Mouse (Mus musculus) urinary bladder, adult 18-20 months (tissue): ENCODE results near the gene 3110082J24Rik.

Experiments
- DNase-seq, 2 experiments: peaks; one replicate each; pipeline ENCODE4 v3.0.0; 2022; ENCODE audit warnings: low spot score in 2 of 2, mixed read lengths in 2 of 2

3110082J24Rik gene

DNA sequence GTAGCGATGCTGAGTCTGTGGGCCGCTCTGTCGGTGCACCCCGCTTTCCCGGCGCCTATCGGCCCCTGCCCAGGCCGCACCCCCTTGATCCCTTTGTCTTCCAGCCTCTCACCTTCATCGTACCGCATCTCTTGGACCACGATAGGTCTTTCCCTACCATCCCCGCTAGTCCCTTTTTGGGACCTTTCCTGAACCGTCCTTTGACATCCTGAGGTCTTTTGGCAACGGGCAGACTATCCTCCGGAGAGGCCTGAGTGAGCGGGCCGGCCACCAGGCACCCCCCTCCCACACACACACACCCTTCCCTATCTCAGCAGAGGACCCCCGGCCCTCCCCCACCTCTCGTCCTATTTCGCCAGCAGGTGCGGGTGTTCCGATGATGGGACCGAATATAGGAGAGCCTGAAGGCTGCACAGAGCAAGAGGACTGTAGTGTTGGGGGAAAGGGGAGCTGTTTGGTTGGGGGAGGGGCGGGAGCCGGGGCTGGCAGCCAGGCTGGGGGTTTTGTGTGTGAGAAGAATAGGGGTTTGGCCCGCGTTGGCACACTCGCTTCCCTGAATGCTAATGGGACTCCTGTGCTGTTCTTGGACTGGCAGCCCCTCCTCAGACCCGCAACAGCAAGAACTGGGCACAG lies at the start of gene 3110082J24Rik:
Gene 3110082J24Rik (minus strand): TSS at position 419 of the 633 bp plus-strand sequence.
- DNase-seq, result no peak

GRCm38 (mm10) chr5:30155395-30155792 lies 49.5 kb upstream of the 3110082J24Rik start:
- no peak for DNase-seq

GRCm38 (mm10) chr5:30154474-30155394 lies 48.8 kb upstream of the 3110082J24Rik start, which contains the start of the genes Hadha and Hadhb:
Gene Hadha (minus strand): TSS chr5:30155162.
Gene Hadhb (plus strand): TSS chr5:30155248.
- peak; percentile 89 to 98 for DNase-seq

DNA sequence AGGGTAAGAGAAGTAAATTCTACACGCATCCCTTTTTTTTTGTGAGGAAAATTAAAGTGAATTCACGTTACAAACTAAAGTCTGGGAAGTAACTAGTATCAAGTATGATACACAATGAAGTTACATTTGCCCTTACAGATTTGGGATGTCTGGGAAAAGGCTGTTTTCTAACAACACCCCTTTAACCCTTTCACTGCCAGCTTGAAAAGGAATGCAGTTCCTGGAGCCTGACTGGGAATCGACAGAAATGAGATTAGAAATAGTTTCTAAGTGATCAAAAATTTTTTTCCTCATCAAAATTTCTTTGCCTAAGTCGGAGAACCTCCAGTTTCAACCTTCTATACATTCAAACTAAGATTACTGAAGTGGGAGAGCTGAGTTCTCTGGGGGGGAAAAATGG lies 48.1 kb upstream of the 3110082J24Rik start:
- no peak for DNase-seq

- no peak for DNase-seq
Measured at GRCm38 (mm10) chr5:30153222-30153621, 47.3 kb upstream of the 3110082J24Rik start.

DNA sequence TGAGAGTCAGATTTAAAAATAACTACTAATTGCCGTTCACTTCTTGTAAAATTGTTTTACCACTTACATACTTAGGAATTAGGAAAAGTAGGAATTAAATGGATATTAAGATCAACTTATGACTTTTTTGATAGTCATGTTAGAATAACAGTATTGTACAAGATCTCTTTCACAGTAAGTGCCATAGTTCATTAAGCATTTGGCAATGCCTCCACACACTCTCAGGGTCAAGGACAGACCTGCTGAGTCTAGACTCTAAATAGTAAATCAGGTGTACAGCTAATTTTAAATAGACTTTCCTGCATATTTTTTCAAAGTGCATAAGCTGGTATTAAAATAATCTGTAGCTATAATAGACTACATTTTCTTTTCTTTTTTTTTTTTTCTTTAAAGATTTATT lies 46.5 kb upstream of the 3110082J24Rik start:
- DNase-seq, result no peak

GRCm38 (mm10) chr5:30152007-30152406 lies 46.1 kb upstream of the 3110082J24Rik start:
- no peak for DNase-seq

GRCm38 (mm10) chr5:30148133-30148920 lies 42.4 kb upstream of the 3110082J24Rik start:
- no peak for DNase-seq

GRCm38 (mm10) chr5:30146526-30146925 lies 40.6 kb upstream of the 3110082J24Rik start:
- DNase-seq, result no peak

GRCm38 (mm10) chr5:30138193-30138592 lies 32.3 kb upstream of the 3110082J24Rik start:
- no peak for DNase-seq

- no peak for DNase-seq
Measured at GRCm38 (mm10) chr5:30137271-30137670, 31.4 kb upstream of the 3110082J24Rik start.

- DNase-seq, result no peak
Measured at GRCm38 (mm10) chr5:30135711-30136231, 29.9 kb upstream of the 3110082J24Rik start.

DNA sequence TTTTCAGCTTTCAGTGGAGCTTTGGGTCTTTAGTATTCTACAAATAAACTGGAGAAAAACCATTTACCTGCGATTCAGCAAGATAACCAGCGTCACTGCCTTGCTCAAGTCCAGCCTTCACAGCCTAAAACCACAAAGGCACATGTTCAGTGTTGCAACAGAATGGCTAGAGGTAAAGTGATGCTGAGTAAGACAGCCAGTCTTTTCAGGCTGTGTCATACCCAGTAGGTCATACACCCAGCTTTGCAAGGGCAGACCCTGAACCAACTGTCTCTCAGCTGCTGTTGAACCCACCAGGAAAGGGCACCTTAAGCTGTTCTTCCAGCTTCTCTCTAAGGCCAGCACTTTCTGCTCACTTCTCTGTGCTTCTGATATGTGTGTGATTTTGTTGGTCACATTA lies 26.3 kb upstream of the 3110082J24Rik start:
- no peak for DNase-seq

GRCm38 (mm10) chr5:30131246-30131645 lies 25.4 kb upstream of the 3110082J24Rik start:
- no peak for DNase-seq

GRCm38 (mm10) chr5:30128680-30129079 lies 22.8 kb upstream of the 3110082J24Rik start:
- no peak for DNase-seq

DNA sequence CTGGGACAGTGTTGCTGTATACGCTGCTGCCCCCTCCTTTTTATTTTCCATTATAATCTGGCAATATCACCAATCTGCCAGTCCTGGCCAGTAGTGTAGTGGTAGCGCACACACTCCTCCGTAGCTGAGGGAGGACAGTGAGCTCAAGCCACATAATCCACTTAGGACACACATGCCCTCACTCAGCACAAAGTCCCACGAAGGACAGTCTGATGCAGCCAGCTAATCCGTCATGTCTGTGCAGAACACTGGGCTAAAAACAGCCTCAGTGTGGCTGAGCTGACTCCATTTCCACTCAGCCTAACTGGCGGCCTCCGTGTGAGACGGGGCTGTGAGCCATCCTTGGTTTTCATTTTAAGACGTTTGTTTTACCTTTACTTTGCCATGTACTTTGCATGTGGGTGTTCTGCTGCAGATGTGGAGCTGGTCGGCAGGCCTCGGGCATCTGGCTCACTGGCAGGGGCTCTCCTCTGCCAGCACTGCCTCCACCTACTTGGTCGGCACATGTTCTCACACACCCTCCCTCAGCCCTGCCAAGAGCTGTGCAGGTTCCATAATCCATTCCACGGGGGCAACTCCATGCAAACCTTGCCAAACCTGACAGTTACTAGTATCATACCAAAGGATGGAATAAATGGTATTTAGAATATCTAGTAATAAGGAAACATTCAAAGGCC lies 22.2 kb upstream of the 3110082J24Rik start:
- DNase-seq, result no peak

GRCm38 (mm10) chr5:30126756-30127155 lies 20.9 kb upstream of the 3110082J24Rik start:
- DNase-seq, result no peak

- no peak for DNase-seq
Measured at GRCm38 (mm10) chr5:30125587-30125986, 19.7 kb upstream of the 3110082J24Rik start.

DNA sequence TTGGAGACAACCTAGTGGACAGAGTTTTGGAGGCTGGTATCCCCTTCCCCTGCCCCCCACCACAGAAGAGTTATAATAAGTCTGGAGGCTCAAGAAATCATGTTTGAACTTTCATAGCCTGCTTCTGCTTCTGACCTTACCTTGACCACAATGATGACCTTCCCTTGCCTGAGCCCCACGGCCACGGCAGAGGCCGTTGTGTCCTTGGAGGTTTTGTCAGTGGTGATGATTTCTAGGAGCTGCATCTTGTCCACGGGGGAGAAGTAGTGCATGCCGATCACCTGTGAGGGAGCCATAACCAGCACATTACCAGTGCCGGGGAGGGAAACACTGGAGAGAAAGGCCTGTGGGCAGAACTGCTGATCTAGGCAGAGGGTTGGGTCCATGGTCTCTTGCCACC lies 16.6 kb upstream of the 3110082J24Rik start:
- DNase-seq, result no peak

DNA sequence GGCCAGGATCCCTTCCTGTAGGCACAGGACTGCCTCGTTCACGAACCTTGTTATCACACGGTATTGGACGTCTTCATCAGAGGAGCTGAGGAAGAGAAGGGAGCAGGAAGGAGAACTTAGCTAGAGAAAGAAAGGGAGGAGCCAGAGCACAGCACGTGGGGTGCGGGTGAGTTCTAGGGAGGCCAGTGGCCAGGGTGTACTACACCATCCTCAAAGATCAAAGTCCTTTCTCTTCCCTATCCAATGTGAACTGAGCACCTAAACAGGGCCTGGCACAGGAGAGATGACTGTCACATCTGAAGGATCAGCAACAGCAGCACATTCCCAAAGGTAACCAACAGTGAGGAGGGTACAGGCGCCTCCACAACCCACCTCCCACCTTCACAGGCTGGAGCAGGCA lies 14.2 kb upstream of the 3110082J24Rik start:
- DNase-seq, result no peak

DNA sequence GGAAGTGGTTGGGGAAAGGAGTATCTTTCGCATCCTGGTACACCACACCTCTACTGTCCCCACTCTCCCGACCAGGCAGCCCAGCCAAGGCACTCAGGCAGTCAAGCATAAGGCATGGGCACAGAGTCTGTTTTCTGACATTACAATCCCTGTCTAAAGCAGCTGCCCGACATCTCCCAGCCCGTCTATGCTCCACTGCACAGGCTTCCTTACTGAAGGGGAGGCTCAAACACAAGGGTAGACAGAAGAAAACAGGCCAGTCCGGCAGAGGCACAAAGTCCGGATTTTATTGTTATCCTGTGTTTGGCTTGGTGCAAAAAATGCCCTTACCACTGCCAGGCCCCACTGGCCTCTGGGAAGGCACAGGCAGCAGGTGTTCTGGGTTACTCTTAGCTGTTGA lies 13.3 kb upstream of the 3110082J24Rik start:
- no peak for DNase-seq
